Mouse (Mus musculus) cerebellum, adult 2 months (tissue): ENCODE data around the gene Socs7.

Experiments used
- CTCF ChIP-seq: fragments of 200-500 bp; IDR thresholded peaks from 2 replicates; pipeline ENCODE4 v1.5.1; 2011; ENCODE audit warnings: low read depth, mild to moderate bottlenecking, control low read depth, low read length, moderate library complexity, borderline replicate concordance; ENCODE audit not compliant: insufficient read depth
- POLR2A ChIP-seq: fragments of 200-500 bp; IDR thresholded peaks from 2 replicates; pipeline ENCODE4 v1.6.1; 2011; ENCODE audit warnings: low read length, control low read depth, borderline replicate concordance; ENCODE audit not compliant: insufficient read depth

DNA sequence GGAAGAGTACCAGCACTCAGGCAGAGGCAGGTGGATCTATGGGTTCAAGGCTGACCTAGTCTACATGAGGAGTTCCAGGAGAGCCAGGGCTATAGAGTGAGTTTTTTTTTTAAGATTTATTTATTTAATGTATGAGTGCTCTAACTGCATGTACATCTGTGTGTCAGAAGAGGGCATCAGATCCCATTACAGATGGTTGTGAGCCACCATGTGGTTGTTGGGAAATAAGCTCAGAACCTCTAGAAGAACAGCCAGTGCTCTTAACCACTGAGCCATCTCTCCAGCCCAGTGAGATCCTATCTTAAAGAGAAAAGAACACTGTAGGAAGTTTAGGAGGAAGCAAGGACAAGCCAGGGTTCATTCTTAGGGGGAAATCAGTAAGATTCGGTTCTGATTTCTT lies 32.0 kb upstream of the Socs7 start:
- TF ChIP-seq POLR2A = no peak
- no peak for TF ChIP-seq CTCF
